Mouse (Mus musculus) naive thymus-derived CD4-positive, alpha-beta T cell, adult 2 months (primary cell): ENCODE data around the gene Ostm1.

Experiments used
- DNase-seq: peaks from one replicate; pipeline ENCODE4 v3.0.0-alpha.2; 2011; ENCODE audit warnings: low read depth

Ostm1 gene

DNA sequence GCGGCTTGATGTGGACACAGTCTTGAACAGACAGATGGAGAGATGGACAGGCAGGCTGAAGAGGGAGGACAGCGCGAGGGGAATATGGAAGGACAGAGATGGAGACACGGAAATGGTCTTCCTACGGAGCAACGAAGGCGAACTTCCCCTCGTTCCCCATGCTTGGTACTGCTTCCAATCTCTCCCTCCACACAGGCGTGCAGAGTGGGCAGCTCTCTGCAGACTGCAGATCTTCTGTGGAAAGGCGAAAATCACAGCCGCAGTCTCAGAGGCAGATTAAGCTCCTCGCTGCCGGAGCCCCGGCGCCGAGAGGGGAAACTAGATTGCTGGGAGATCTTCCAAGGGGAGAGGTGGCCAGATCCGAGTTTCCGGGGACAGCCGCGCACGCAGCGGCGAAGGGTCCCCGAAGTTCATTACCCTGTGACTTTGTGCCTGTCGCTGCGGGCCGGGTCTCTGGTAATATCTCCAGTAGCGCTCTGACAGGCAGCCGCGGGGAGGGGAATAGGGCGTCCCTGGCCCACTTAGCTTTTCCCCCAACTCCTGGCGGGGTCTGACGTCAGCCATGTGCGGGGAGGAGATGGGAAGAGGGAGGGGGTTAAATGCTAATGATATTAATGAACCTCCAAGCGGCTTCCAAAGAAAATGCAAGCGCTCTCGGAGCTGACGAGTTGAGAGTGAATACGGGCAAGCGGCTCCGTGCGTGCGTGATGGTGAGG is at the start of gene Ostm1, which contains the start of gene Nr2e1:
TSS of gene Ostm1 (plus strand) at position 666 of the 716 bp plus-strand sequence.
TSS of gene Nr2e1 (minus strand) at position 476 of the 716 bp plus-strand sequence.
- no peak for DNase-seq

DNA sequence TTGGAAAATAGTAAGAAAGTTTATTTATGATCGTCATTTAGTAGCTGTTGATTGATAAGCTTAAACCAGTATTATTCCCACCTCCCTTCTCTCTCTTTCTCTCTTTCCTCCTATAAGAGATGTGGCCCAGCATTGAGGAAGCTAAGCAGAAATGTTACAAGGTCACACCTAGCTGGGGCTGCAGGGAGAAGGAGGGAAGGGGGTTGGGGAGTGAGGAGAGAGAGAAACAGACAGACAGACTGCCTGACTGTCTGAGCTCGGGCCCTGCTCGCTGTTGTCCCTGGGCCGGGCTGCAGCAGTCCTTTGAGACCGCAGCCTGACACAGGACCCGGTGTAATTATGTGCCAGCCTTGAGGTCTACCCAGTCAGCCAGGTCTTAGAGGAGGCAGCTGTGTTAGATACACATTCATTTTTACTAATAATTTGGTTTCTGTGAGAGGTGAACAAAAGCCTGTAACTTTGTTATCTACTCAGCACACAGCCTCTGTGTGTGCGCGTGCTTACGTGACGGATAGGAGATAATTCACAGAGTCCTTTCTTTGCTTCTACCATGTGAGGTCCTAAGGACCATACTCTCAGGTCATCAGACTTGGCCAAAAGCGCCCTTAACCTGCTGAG is 49.7 kb upstream of the Ostm1 start:
- no peak for DNase-seq

DNA sequence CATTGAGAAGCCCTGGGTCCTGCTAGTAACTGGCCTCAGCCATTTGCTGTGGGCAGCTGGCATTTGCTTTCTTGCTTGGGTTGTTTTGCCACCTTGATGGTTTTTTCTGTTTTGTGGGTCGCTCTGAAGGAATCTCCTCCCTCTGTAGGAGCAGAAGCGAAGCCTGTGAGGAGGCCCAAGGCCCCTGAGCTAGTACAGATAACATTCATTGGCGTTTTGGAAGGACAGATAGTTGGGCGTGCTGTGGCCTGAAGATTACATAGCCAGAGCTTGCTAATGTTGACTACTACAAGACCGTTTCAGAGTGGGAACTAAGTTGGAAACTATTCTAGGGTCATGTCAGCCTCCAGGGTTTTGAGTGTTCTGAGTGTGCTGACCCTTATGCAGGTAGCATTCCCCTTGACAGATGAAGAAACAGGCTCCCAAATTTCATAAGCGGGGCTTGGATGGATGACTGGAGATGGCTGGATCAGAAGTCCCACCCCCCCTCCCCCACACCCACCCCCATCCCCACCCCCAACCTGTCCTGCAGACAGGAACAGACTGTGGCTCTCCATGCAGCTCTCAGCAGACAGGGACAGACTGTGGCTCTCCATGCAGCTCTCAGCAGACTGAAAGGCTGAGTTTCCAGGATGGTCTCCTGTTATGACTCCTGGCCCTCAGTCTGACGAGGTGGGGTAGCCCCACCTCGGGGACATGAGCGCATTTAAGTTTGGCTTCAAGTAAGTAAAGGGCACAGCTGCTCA is 45.9 kb upstream of the Ostm1 start:
- no peak for DNase-seq

DNA sequence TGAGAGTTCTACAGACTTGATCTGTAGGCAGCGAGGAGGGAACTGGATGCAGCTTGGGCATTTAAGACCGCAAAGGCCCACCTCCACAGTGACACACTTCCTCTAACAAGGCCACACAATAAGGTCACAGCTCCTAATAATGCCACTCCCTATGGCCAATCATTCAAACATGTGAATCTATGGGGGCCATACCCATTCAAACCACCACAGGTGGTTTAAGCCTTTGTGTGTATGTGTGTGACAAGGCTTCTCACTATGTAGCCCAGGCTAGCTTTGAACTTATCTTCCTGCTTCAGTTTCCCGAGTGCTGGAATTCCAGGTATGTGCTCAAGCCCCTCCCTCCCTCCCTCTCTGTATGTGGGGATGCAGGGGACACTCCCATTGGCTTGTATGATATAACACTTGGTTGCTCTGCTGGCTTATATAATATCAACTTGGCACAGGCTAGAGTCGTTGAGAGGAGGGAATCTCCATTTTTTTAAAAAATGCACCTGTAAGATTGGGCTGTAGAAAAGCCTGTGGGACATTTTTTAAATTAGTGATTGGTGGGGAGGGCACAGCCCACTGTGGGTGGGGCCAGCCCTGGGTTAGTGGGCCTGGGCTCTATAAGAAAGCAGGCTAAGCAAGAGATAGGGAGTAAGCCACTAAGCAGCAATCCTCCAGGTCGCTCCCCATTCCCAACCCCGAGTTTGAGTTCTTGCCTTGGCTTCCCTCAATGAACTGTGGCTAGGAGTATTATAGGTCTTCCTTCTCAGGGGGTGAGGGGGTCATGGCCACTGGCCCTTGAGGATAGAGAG is 37.7 kb upstream of the Ostm1 start:
- DNase-seq = no peak

DNA sequence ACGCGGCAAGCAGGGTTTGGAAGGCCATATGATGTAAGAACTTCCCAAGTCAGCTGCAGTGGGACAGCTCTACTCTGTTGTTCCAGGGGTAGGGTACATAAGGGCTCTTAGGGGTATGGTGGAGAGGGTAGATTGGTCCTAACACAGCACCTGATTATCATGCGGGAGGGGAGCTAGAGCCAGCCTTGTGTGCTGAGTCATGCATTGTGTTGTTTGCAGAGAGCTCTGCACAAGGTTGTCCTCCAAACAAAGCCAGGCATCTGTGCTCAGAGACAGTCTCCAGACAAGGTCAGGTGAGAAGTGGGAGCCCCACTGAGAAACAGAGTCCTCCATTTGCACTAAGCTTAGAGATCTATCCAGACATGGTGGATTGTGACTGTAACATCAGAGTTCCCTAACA is 37.1 kb upstream of the Ostm1 start:
- no peak for DNase-seq

DNA sequence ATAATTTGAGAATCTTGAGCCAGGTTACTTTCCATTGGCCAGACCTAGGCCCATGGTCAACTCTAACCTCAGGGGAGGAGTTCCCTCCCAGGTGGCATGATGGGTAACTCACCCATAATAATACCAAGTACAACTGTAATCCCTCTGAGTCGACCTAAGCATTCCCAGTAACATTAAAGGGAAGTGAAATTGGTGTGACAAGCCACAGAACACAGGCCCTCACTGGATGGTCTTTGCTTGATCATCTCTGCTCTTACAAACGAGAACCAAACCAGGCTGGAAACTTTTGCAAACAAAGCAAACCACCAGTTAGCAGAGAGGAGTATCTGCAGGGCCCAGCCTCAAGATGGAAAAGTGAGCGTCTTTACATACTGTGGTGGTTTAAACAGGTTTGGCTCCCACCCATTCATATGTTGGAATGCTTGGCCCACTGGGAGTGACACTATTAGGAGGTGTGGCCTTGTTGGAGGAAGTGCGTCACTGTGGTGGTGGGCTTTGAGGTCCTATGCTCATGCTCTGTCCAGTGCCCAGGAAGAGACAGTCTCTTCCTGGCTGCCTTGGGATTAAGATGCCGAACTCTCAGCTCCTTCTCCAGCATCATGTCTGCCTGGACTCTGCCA is 23.9 kb upstream of the Ostm1 start:
- DNase-seq = no peak

DNA sequence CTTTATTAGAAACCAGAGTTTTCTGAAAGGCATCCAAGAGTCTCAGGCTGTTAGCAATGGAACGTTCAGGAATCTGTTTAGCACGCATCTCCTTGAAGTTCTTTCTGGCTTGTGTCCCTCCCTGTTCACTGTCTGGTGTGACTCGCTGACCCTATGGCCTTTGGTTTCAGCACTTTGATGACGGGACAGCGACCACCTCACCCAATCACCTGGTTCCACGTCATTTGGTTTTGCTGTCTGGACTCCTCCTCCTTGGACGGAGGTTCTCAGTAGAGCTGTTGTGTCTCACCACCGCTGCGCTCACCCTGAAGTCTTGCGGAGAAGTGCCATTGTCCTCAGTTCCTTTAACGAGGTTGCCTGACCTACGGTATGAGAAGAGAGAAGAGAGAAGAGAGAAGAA is 21.4 kb upstream of the Ostm1 start:
- no peak for DNase-seq

DNA sequence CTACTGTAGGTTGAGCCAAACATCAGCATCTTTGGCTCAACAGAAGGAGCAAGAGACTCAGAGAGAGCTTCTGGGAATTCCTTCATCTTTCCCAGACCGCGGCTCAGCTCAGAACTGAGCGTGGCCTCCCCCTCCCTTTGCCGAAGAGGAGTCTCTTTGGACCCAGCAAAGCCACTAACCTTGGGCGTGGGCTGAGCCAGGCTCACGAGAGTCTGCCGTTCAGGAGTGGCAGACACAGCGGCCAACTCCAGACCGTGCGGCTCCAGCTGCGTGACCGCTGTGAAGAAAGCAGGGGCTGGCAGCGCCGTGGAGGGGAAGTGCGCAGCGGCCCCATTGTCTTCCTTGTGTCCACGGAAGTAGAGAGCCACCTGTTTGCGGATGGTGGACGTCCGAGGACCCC is 11.1 kb upstream of the Ostm1 start:
- DNase-seq = no peak

DNA sequence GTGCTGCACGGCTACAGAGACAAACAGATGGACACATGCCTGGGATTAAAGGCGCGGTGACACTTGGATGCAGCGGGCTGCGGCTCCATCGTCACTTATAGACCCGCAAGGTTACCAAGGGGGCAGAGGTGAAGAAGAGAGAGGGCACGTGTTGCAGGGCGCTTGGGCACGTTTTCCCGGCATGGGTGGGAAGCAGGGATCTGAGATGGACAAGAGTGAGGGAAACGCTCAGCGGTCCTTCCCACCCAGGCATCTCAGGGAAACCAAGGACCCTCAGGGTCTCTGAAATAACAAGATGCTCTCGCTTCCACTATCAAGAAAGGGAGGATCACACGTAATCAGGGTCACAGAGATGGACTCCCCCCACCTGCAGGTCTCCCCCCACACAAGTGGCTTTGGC is 10.7 kb upstream of the Ostm1 start:
- DNase-seq = no peak

DNA sequence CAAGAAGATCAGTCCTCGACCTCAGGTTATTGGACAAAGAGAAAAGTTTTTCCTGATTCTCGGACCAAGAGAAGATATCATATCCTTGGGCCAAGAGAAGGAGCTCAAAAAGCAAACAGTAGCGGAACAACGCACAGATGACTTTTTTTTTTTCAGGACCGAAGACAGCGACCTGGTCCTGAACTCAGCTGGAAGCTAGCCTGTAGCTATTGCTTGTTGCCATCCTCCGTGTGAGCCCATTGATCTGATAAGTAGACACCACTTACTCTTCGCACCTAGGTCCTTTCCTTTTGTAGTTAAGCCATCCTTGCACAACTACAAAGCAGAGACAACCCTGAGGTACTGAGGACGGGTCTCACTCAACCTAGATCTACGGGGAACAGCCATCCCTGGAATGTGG is 9.0 kb upstream of the Ostm1 start:
- DNase-seq = no peak

DNA sequence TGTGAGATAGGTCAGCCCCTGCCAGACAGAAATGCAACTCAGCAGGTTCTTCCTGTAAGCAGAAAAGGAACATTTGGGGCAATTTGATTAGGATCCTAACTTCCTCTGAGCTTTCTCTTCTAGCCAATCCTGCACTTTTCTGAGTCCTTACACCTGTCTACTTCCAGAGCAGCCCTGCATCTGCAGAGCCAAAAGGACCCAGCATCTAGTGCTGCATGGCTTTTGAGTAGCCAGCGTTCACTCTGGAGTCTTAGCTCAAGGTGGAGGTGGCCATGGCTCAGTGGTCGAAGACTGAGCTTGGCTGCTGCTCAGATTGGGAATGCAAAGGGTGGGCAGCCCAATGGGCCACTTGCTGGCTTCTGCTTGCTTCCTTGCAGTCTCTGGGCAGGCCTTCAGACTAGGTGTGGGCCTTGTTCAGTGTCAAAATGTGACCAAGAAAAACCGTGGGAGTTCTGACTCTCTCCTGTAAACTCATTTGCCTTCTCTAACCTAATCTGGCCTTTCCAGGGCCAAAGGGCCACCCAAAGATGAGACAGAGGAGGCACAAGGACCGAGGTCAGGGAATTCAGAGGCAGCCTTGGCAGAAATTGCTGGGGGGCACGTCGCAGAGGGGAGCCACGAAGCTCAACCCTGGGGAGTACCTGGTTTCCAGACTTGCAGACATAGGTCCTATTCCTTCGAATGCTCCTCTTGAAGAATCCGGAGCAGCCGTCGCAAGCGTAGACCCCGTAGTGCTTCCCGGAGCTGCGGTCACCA is 5.9 kb upstream of the Ostm1 start:
- no peak for DNase-seq

DNA sequence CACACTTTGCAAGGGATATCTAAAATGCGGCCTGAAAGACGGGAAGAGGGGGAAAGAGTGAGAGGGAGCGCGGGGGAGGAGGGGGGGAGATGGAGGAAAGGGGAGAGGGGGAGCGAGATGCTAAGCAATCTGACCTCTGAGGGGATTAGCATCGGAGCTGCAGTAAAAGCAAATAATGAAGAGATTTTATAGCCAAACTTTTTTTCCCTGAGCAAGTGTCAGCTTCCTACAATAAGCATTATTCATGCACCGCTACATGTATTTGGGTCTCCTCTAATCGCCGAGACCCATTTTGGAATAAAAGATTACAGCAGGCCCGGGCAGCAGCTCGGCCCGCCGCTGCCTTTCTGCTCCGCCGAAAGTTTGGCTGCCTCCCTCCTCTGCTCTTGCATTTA is 5.3 kb upstream of the Ostm1 start:
- DNase-seq = no peak

DNA sequence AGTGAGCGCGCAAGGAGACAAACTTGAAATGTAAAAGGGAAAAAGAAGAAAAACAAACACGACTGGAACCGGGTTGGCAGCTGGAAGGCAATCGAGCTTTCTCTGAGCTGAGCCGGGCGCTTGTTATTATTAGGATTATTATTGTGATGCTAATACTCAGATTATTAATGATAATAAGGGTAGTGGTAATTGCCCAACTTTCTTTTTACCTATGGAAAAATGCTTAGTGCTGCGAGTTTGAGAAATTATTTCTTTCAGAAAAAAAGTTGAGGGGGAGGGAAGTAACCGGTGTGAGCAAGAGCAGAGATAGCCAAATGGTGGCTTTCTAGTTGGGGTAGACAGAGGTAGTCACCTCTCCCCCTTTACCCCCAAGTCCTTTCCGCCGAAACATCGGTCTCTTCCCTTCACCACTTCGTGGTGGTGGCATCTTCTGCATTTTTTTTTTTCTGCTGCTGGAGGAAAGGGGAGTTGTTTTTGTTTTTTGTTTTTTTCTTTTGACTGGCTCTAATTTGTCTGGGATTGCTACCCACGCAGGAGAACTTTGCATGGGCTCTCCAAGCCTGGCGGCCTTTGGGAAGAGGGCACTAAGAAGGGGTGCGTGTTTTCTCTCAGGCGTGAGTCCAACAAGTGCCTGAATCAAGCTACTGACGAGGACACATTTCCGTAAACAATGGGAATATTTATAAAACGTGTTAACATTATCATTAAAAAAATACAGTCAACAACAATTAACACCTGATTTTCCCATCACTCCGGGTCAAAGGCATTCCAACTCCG is 4.7 kb upstream of the Ostm1 start:
- DNase-seq = no peak

DNA sequence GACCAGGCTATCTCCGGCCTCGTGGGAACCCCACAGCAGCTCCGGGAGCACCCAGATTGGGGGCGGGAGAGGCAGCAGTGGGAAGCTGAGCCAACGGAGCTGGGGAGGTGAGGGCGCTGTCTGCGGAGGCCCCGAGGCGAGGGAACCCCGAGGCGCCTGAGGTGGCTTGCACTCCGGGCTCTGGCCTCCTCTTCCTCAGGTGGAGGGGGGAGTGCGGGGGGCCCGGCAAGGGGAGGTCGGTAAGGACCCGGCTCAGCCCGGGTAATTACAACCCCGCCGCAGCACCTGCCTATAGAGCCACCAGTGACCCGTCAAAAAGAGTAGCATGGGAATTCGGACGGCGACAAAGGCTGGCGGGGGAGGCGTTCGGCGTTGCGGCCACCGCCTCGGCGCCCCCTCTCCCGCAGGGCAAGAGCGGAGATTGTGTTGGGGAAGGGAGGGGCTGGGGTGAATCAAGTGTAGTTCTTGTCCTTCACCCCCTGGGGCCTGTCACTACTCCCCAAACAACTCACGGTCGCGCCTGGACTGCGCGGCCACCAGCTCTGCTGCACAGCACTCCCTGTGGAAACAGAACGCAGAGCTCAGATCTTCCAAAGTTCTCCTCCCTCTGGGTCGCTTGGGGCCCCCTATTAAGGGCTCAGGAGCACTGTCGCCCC is 4.0 kb upstream of the Ostm1 start:
- no peak for DNase-seq

DNA sequence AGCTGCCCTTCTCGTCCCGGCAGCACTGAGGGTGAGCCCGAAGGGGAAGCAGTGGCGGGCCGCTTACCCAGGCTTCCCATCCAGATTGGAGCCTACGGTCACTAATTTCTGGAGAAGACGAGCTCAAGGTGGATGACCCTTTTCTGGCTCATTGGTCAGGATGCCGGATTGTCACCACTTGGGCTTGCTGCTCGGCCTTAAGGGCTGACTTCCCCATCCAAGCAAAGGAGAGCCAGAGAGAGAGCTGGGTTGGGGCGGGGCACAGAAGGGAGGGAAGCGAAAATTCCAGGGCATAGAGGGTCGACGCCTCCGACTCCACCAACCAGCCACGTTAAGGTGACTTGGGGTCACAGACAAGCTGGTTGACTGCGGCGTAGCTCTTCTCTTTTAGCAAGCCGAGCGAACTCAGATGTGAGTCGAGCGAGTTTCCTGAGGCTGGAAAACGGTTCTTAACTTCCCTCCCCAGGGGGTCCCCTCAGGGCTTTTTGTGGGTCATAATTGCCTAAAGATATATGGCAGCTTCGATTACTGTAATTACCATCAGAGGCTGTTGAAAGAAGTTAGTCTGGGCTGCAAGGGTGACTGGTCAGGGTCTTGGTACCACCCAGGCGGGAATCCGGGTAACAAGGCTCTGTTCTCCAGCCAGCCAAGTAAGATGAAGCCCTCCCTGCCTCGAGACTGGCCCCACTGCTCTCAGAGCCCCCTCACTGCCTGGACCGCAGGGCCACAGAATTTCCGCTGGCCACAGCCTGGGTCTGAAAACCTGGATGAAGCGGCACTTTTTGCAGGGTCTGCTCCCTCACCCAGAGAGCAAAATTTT is 3.3 kb upstream of the Ostm1 start:
- no peak for DNase-seq

DNA sequence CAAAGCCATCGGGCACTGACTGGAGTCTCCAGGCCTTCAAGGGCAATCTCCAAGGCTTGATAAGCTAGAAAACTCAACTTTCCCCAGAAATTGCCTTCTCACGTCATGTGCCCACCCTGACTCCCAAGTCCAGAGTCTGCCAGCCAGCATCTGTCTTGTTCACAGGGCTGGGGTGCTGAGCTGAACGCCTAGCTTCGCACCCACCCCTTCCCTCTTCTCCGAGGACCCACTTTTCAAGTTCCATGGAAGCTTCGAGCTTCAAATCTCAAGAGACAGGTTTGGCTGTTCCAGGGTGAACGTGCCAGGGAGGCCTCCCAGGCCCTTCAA is 2.7 kb upstream of the Ostm1 start:
- DNase-seq = no peak

DNA sequence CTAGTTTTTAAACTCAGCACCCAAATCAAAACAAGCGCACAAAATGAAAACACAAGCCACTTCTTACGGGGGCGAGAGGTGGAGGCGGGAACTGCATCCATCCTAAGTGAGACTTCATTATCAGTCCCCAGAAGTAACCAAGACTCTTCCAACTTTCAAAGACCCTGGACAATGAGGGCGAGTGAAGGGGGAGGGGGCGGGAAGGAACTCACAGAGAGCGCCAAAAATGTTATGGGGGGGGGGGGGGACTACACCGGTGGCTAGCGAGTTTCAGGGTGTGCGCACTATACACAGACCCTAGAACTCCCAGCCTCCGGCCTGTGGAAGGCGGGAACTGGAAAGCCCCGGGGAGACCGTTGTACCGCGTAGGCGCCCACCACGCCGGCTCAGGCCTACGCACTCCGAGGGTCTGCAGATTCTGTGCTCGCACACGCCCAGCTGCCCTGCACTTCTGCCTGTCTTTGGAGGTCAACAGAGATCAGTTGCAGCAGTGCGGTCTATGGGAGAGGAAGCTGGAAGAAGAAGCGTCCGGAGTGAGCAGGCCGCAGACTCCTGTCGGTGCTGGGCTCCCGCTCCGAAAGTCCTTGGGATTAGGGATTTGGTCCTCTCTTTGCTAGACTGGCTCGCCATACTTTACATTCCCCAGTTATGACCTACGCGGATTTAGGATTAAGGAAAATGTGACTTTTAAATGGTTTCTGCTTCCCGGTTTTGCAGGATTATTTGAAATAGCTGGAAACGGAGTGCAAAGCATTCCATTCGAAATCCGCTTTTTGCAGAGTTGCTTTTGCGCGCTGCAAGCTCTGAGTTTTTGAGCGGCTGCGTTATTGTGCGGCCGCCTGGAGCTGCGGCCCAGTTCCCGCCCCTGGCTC is 1.7 kb upstream of the Ostm1 start:
- DNase-seq = no peak

DNA sequence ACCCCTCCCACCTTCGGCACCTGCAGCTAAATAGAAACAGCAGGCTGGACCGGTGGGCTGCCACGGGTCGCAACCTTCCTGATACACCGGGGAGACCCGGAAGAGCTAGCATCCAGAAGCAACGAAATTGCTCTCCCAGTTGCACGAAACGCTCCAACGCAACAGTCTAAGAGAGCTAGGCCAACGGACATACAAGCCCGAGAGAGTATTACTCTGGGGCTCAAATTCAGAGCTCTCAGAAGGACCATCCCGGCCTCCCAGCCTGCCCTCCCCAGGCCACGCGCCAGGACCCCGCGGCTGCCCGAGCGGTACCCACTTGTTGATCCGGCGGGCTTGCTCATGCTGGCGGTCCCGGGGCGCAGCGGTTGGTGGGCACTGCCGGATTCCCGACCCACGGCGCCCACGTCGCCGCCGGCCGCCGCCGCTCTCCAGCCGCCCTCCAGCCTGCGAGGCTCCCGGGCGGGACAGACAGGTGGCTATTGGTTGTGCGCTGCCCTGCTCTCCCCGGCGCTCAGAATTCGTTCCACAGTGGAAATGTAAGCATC is 984 bp upstream of the Ostm1 start:
- no peak for DNase-seq
